Mouse (Mus musculus) embryonic facial prominence, embryonic 11.5 days (tissue): Measurements from ENCODE around the gene Abca4. TPM values are rescaled to one million over a fixed set of nuclear protein-coding genes. Genes with fewer than 3 reads are reported as not detected.
A peak's percentile ranks its signal among the peaks of the same experiment; 100 is the strongest.

Source experiments
- ATAC-seq: fragments of 200-750 bp; cut with Nextera tagmentation; replicated peaks from 2 replicates; pipeline ENCODE4 v1.8.0; 2017; ENCODE audit warnings: low read depth; ENCODE audit not compliant: insufficient number of reproducible peaks, low FRiP score, low TSS enrichment
- DNase-seq: peaks from one replicate; pipeline ENCODE4 v3.0.0-alpha.2; 2015; ENCODE audit warnings: low spot score
- H3K27ac ChIP-seq: fragments of 300-500 bp; sonication (generic); replicated peaks from 2 replicates; pipeline ENCODE4 v1.5.1; 2014; ENCODE audit warnings: mild to moderate bottlenecking, low read depth, low read length, control low read depth
- H3K27me3 ChIP-seq: fragments of 300-500 bp; sonication (generic); 2 replicates; pipeline ENCODE4 v1.6.1; 2014; ENCODE audit warnings: mild to moderate bottlenecking, low read length, moderate library complexity, mixed read lengths; ENCODE audit not compliant: control insufficient read depth, insufficient read depth
- H3K36me3 ChIP-seq: fragments of 300-500 bp; sonication (generic); replicated peaks from 2 replicates; pipeline ENCODE4 v1.6.1; 2014; ENCODE audit warnings: low read depth, mild to moderate bottlenecking, low read length, moderate library complexity, mixed read lengths; ENCODE audit not compliant: control insufficient read depth, insufficient read depth
- H3K4me1 ChIP-seq: fragments of 300-500 bp; sonication (generic); 2 replicates; pipeline ENCODE4 v1.6.1; 2014; ENCODE audit warnings: low read length, mixed read lengths; ENCODE audit not compliant: control insufficient read depth, insufficient read depth
- H3K4me2 ChIP-seq: fragments of 300-500 bp; sonication (generic); 2 replicates; pipeline ENCODE4 v1.6.1; 2014; ENCODE audit warnings: low read depth, mild to moderate bottlenecking, control low read depth, low read length, moderate library complexity
- H3K4me3 ChIP-seq: fragments of 300-500 bp; sonication (generic); 2 replicates; pipeline ENCODE4 v1.5.1; 2014; ENCODE audit warnings: low read depth, low read length, control low read depth
- H3K9ac ChIP-seq: fragments of 300-500 bp; sonication (generic); replicated peaks from 2 replicates; pipeline ENCODE4 v1.6.1; 2014; ENCODE audit warnings: mild to moderate bottlenecking, control low read depth, low read length
- H3K9me3 ChIP-seq: fragments of 300-500 bp; sonication (generic); replicated peaks from 2 replicates; pipeline ENCODE4 v1.6.1; 2016; ENCODE audit warnings: mild to moderate bottlenecking, low read length, inconsistent platforms, mixed read lengths; ENCODE audit not compliant: control insufficient read depth
- WGBS: fragments of 180-500 bp; shearing (Covaris S2); extraction: QIAGEN DNeasy Blood & Tissue Kit; methylation state at CpG from one replicate; pipeline ENCODE4 v1.1.7; 2014; 5-methylcytosine and 5-hydroxymethylcytosine counted together
- polyA plus RNA-seq: library from polyadenylated mRNA; unstranded; fragments of >200 nt; fragmentation: Nextera tagmentation; extraction: Ambion mirVana; gene quantifications from 2 replicates; pipeline ENCODE4 v1.2.1, GENCODE M21; 2014

Gene Abca4
- polyA plus RNA-seq, 1 experiment from 2014 or later: 1.9 TPM

GRCm38 (mm10) chr3:122019159-122019558 is 25.1 kb upstream of the Abca4 start:
- Histone ChIP-seq H3K9ac (no peak overlapping the region), H3K27me3 (no peaks in the 10 kb centered on the region), H3K27ac (no peak overlapping the region), H3K4me2 (no peak overlapping the region), H3K4me1 (no peaks in the 10 kb centered on the region), H3K36me3 (no peaks in the 10 kb centered on the region), H3K4me3 (no peak overlapping the region), H3K9me3 (no peaks in the 10 kb centered on the region)
- DNase-seq (no peak), ATAC-seq (no peak)
- 92% methylated on average over 5 of the region's 5 CpGs for WGBS

GRCm38 (mm10) chr3:122021029-122021652 is 23.1 kb upstream of the Abca4 start:
- Histone ChIP-seq H3K4me3 (no peak overlapping the region), H3K27ac (no peak overlapping the region)
- 88% methylated on average over 8 of the region's 8 CpGs for WGBS

GRCm38 (mm10) chr3:122022355-122022754 is 21.9 kb upstream of the Abca4 start:
- Histone ChIP-seq H3K27me3 (no peaks in the 10 kb centered on the region), H3K9me3 (no peaks in the 10 kb centered on the region), H3K4me3 (no peak overlapping the region), H3K4me1 (no peaks in the 10 kb centered on the region), H3K27ac (no peak overlapping the region), H3K4me2 (no peak overlapping the region), H3K36me3 (no peaks in the 10 kb centered on the region), H3K9ac (no peak overlapping the region)
- ATAC-seq (no peak), DNase-seq (no peak)
- WGBS: 88% methylated on average over 3 of the region's 3 CpGs

More at GRCm38 (mm10) chr3:122021029-122021652, 23.1 kb upstream of the Abca4 start:
- Histone ChIP-seq H3K4me2 (no peak overlapping the region), H3K4me1 (no peaks in the 10 kb centered on the region), H3K36me3 (no peaks in the 10 kb centered on the region), H3K9ac (no peak overlapping the region), H3K9me3 (no peaks in the 10 kb centered on the region), H3K27me3 (no peaks in the 10 kb centered on the region)
- ATAC-seq: no peak
- no peak for DNase-seq

- no peak overlapping the region for H3K4me2 ChIP-seq
- no peak overlapping the region for H3K27ac ChIP-seq
- H3K9ac ChIP-seq: no peak overlapping the region
- ATAC-seq (no peak), DNase-seq (no peak)
- no peaks in the 10 kb centered on the region for H3K36me3 ChIP-seq
- 76% methylated on average over 5 of the region's 5 CpGs for WGBS
- H3K4me3 ChIP-seq: no peak overlapping the region
- H3K27me3 ChIP-seq: no peaks in the 10 kb centered on the region
- no peaks in the 10 kb centered on the region for H3K9me3 ChIP-seq
- no peaks in the 10 kb centered on the region for H3K4me1 ChIP-seq
Observed at GRCm38 (mm10) chr3:122026676-122027075, 17.6 kb upstream of the Abca4 start.

- H3K27me3 ChIP-seq: no peaks in the 10 kb centered on the region
- 89% methylated on average over 8 of the region's 8 CpGs for WGBS
- no peak for DNase-seq
- H3K4me2 ChIP-seq: no peak overlapping the region
- no peak for ATAC-seq
- no peaks in the 10 kb centered on the region for H3K9me3 ChIP-seq
- H3K9ac ChIP-seq: no peak overlapping the region
- H3K4me3 ChIP-seq: no peak overlapping the region
- H3K4me1 ChIP-seq: no peaks in the 10 kb centered on the region
- no peaks in the 10 kb centered on the region for H3K36me3 ChIP-seq
- no peak overlapping the region for H3K27ac ChIP-seq
Observed at GRCm38 (mm10) chr3:122027776-122028175, 16.5 kb upstream of the Abca4 start.

- Histone ChIP-seq H3K27ac (no peak overlapping the region), H3K9me3 (no peaks in the 10 kb centered on the region), H3K36me3 (no peaks in the 10 kb centered on the region), H3K9ac (no peak overlapping the region), H3K4me1 (no peaks in the 10 kb centered on the region; the same call in 1 of the 2 replicates), H3K4me2 (no peak overlapping the region), H3K27me3 (no peaks in the 10 kb centered on the region), H3K4me3 (no peak overlapping the region)
- 49% methylated on average over 9 of the region's 9 CpGs for WGBS
- no peak for DNase-seq
- no peak for ATAC-seq
Observed at GRCm38 (mm10) chr3:122033248-122033837, 10.9 kb upstream of the Abca4 start.

- H3K4me3 ChIP-seq: no peak overlapping the region
- H3K4me2 ChIP-seq: no peak overlapping the region
- no peaks in the 10 kb centered on the region for H3K9me3 ChIP-seq
- no peaks in the 10 kb centered on the region for H3K36me3 ChIP-seq
- H3K4me1 ChIP-seq: no peaks in the 10 kb centered on the region; the same call in 1 of the 2 replicates
- 84% methylated on average over 5 of the region's 5 CpGs for WGBS
- no peak overlapping the region for H3K27ac ChIP-seq
- ATAC-seq (no peak), DNase-seq (no peak)
- no peak overlapping the region for H3K9ac ChIP-seq
- H3K27me3 ChIP-seq: no peaks in the 10 kb centered on the region
Observed at GRCm38 (mm10) chr3:122034240-122034639, 10.0 kb upstream of the Abca4 start.

GRCm38 (mm10) chr3:122035092-122035491 is 9.2 kb upstream of the Abca4 start:
- H3K9ac ChIP-seq: no peak overlapping the region
- H3K9me3 ChIP-seq: no peaks in the 10 kb centered on the region
- no peak overlapping the region for H3K27ac ChIP-seq
- H3K27me3 ChIP-seq: no peaks in the 10 kb centered on the region
- H3K4me2 ChIP-seq: no peak overlapping the region
- DNase-seq (peak; percentile 15), ATAC-seq (no peak)
- H3K36me3 ChIP-seq: no peaks in the 10 kb centered on the region
- H3K4me1 ChIP-seq: no peaks in the 10 kb centered on the region; the same call in 1 of the 2 replicates
- 36% methylated on average over 3 of the region's 3 CpGs for WGBS
- H3K4me3 ChIP-seq: no peak overlapping the region
